Mouse (Mus musculus) megakaryocyte, embryonic 14.5 days (primary cell): ENCODE data around the gene Mnat1. TPM values are rescaled to one million over a fixed set of nuclear protein-coding genes. Genes with fewer than 3 reads are reported as not detected.
A peak's percentile ranks its signal among the peaks of the same experiment; 100 is the strongest.

Source experiments
- H3K27me3 ChIP-seq: replicated peaks from 2 replicates; pipeline ENCODE3; 2012; ENCODE audit warnings: inconsistent platforms
- H3K36me3 ChIP-seq: replicated peaks from 2 replicates; pipeline ENCODE3; 2012; ENCODE audit warnings: low read length, inconsistent platforms, mixed read lengths
- H3K4me1 ChIP-seq: 2 replicates; pipeline ENCODE4 v1.6.1; 2012; ENCODE audit warnings: inconsistent platforms
- H3K4me3 ChIP-seq: replicated peaks from 2 replicates; pipeline ENCODE3; 2012; ENCODE audit warnings: moderate library complexity, mild to moderate bottlenecking, inconsistent platforms
- H3K9me3 ChIP-seq: 2 replicates; pipeline ENCODE4 v1.6.1; 2012; ENCODE audit warnings: inconsistent platforms
- FLI1 ChIP-seq: IDR thresholded peaks from 2 replicates; pipeline ENCODE4 v1.6.1; 2012; ENCODE audit warnings: low read length, inconsistent platforms, mixed read lengths
- GATA1 ChIP-seq: IDR thresholded peaks from 3 replicates; pipeline ENCODE4 v1.6.1; 2012; ENCODE audit warnings: mixed read lengths, low read length, inconsistent platforms, borderline replicate concordance
- polyA plus RNA-seq: library from polyadenylated mRNA; stranded (reverse); fragments of >175 nt; gene quantifications from 2 replicates; pipeline ENCODE4 v1.2.3, GENCODE M21; 2012; ENCODE audit warnings: low replicate concordance; ENCODE audit not compliant: insufficient read depth

Mnat1 gene
- polyA plus RNA-seq, 1 experiment: 3.6 TPM

DNA sequence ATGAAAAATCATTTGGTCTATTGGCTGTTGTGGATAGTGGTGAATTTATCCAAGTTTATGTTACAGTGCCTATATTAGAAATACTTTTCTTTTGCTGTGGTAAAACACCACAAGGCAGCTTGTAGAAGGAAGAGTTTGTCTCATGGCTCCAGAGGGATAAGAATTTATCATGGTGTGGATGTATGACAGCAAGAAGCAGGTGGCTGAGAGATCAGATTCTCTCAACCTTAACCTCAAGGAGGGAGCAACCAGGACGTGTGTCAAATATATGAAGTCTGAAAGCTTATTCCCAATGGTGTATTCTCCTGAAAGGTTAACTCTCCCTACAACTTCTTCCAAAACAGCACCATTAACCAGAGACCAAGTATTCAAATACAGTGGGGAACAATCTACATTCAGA lies 143.1 kb downstream of the Mnat1 start:
- no peaks in the 10 kb centered on the region for H3K9me3 ChIP-seq
- TF ChIP-seq FLI1: no peak

DNA sequence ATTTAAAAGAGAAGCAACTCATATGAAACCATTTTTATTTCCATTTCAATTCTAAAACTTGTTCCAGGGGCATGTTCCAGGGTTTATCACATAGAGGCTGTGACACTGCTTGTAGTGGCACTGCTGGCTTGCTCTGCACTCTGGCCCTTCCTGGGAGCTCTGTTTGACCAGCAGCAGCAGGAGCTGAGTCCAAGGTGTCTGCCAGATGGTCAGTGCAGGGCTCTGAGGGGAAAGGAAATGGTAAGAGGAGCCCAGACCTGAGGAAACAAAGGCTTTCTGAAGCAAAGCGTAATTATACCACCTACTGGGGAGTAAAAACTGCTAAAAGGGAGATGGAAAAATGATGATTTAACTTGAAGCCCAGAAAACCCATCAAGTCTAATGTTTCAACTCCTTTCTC lies 145.0 kb downstream of the Mnat1 start:
- Histone ChIP-seq H3K27me3 (no peaks in the 10 kb centered on the region), H3K4me1 (no peaks in the 10 kb centered on the region), H3K4me3 (no peak overlapping the region), H3K36me3 (peaks cover 36% of the 10 kb centered on the region), H3K9me3 (no peaks in the 10 kb centered on the region)
- TF ChIP-seq FLI1 (no peak), GATA1 (no peak)

More for the DNA sequence above, 143.1 kb downstream of the Mnat1 start:
- no peaks in the 10 kb centered on the region for H3K27me3 ChIP-seq
- peaks cover 19% of the 10 kb centered on the region for H3K36me3 ChIP-seq
- H3K4me1 ChIP-seq: no peaks in the 10 kb centered on the region
- H3K4me3 ChIP-seq: no peak overlapping the region

DNA sequence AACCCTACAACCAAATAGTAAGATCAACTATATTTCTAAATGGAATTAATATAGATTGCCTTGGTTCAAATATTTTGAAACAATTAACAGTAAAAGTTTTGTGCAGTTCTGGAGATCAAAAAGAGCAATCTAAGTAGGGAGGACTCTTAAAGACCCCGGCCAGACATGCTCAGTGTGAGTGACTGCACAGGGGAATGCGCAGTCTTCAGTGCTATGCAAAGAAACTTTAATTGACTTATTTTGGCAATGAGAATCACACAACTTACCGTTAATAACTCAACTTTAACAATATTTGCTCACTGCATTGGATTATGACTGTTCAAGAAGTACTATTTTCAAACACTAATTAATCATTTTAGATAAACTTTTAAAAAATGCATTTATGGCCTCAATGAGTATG lies 146.0 kb downstream of the Mnat1 start:
- no peak overlapping the region for H3K4me3 ChIP-seq
- H3K9me3 ChIP-seq: no peaks in the 10 kb centered on the region
- peaks cover 43% of the 10 kb centered on the region for H3K36me3 ChIP-seq
- H3K27me3 ChIP-seq: no peaks in the 10 kb centered on the region
- TF ChIP-seq GATA1 (no peak), FLI1 (no peak)
- H3K4me1 ChIP-seq: no peaks in the 10 kb centered on the region

DNA sequence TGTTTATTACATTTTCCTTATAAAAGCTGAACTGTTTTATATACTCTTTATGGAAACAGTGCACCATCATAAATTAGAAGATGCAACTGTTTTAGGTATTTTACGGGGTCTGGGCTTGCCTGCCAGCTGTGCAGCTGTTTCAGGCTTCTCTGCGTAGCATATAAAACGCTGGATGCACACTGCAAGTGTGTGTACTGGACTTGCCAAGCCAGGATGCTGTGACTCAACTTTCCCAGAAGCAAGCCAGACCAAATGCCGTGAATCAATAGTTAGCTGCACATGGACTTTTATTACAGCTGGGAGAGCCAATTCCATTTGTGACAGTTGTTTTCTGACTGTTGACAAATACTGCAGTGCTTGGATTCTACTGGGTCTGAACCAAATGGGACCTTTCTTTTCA lies 146.4 kb downstream of the Mnat1 start:
- Histone ChIP-seq H3K9me3 (no peaks in the 10 kb centered on the region), H3K27me3 (no peaks in the 10 kb centered on the region), H3K4me3 (no peak overlapping the region), H3K36me3 (peaks cover 46% of the 10 kb centered on the region), H3K4me1 (no peaks in the 10 kb centered on the region)
- TF ChIP-seq FLI1: no peak
- no peak for TF ChIP-seq GATA1

DNA sequence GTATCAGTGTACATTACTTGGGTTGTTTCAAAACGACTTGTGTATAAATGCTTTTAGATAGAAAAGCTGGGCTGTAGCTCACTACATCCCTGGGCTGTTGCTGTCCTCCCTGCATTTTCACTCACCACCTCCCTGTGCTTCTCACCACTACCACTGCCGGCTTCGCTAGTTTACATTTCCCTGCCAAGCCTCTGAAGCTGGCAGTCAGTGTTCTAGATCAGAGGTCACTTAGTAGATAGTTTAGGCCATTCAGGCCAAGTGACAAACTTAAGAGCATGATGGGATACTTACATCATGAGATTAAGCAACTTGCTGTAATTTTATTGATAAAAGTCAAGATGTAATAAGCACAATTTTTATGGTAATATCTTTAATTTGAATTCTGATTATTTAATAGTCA lies 151.4 kb downstream of the Mnat1 start:
- peaks cover 75% of the 10 kb centered on the region for H3K36me3 ChIP-seq
- TF ChIP-seq GATA1 (no peak), FLI1 (no peak)
- H3K9me3 ChIP-seq: no peaks in the 10 kb centered on the region

GRCm38 (mm10) chr12:73286287-73287092 lies 163.0 kb downstream of the Mnat1 start, which contains the start of the genes Trmt5 and Slc38a6:
TSS of gene Trmt5 (minus strand) at chr12:73286710.
TSS of gene Slc38a6 (plus strand) at chr12:73286779.
- peak within 1 kb of the TSS; percentile 99 for H3K4me3 ChIP-seq
- H3K36me3 ChIP-seq: peaks cover 43% of the 10 kb centered on the region
- TF ChIP-seq GATA1: no peak
- no peak for TF ChIP-seq FLI1
- H3K27me3 ChIP-seq: no peaks in the 10 kb centered on the region
- no peaks in the 10 kb centered on the region for H3K9me3 ChIP-seq
- H3K4me1 ChIP-seq: peaks cover 53% of the 10 kb centered on the region

More for the DNA sequence above, 151.4 kb downstream of the Mnat1 start:
- Histone ChIP-seq H3K27me3 (no peaks in the 10 kb centered on the region), H3K4me3 (no peak overlapping the region), H3K4me1 (peaks cover 8% of the 10 kb centered on the region)

GRCm38 (mm10) chr12:73287609-73288008 lies 164.1 kb downstream of the Mnat1 start:
- Histone ChIP-seq H3K36me3 (peaks cover 42% of the 10 kb centered on the region), H3K4me1 (peaks cover 51% of the 10 kb centered on the region), H3K27me3 (no peaks in the 10 kb centered on the region), H3K9me3 (no peaks in the 10 kb centered on the region), H3K4me3 (peak overlapping the region; percentile 99)
- TF ChIP-seq FLI1 (no peak), GATA1 (no peak)

- no peak for TF ChIP-seq GATA1
- TF ChIP-seq FLI1: no peak
- Histone ChIP-seq H3K4me1 (peaks cover 48% of the 10 kb centered on the region), H3K4me3 (no peak overlapping the region), H3K9me3 (no peaks in the 10 kb centered on the region), H3K36me3 (peaks cover 41% of the 10 kb centered on the region), H3K27me3 (no peaks in the 10 kb centered on the region)
Measured at GRCm38 (mm10) chr12:73288626-73289025, 165.1 kb downstream of the Mnat1 start.

GRCm38 (mm10) chr12:73294884-73295283 lies 171.4 kb downstream of the Mnat1 start:
- Histone ChIP-seq H3K4me1 (peaks cover 33% of the 10 kb centered on the region), H3K4me3 (no peak overlapping the region), H3K27me3 (no peaks in the 10 kb centered on the region), H3K9me3 (no peaks in the 10 kb centered on the region), H3K36me3 (peaks cover 70% of the 10 kb centered on the region)
- TF ChIP-seq GATA1 (no peak), FLI1 (no peak)

GRCm38 (mm10) chr12:73295505-73296140 lies 172.1 kb downstream of the Mnat1 start:
- peaks cover 32% of the 10 kb centered on the region for H3K4me1 ChIP-seq
- H3K27me3 ChIP-seq: no peaks in the 10 kb centered on the region
- no peak for TF ChIP-seq GATA1
- TF ChIP-seq FLI1: no peak
- H3K9me3 ChIP-seq: no peaks in the 10 kb centered on the region
- no peak overlapping the region for H3K4me3 ChIP-seq
- peaks cover 75% of the 10 kb centered on the region for H3K36me3 ChIP-seq
